ENCODE assay signal across 9 mouse cellular contexts in genomic region chr2:129084959-129085358, GRCm38 (mm10). TPM values are rescaled to one million over a fixed set of nuclear protein-coding genes. Genes with fewer than 3 reads are reported as not detected.
DNase-seq lines count a peak whose midpoint lies in the region; ATAC-seq and TF ChIP-seq lines count a peak whose summit lies in the region.
"Had no signal": no experiment of that assay in that cellular context is flagged by ENCODE, and none has a peak within 500 bp of the region (broad histone marks: within the 10 kb centered on the region; RNA-seq: fewer than 3 reads in every experiment).

No protein-coding gene starts in this region.

- POLR2A ChIA-PET in Patski (lab: Charles Lee), result no interaction called here

- no peak overlapping the region for H3K4me2 ChIP-seq in hindbrain, embryonic 14.5 days (replicated peaks)
- H3K4me2 ChIP-seq in hindbrain, embryonic 16.5 days (ENCODE audit: low read length), result no peak overlapping the region
- H3K4me2 ChIP-seq: liver, embryonic 15.5 days had no signal

- no peaks in the 10 kb centered on the region for H3K27me3 ChIP-seq in hindbrain, embryonic 14.5 days (ENCODE audit: control insufficient read depth, insufficient read depth, low read length)
- no peaks in the 10 kb centered on the region for H3K27me3 ChIP-seq in hindbrain, embryonic 16.5 days (replicated peaks; ENCODE audit: control insufficient read depth, insufficient read depth, low read length)
- no peaks in the 10 kb centered on the region for H3K27me3 ChIP-seq in Patski
- H3K27me3 ChIP-seq: liver, embryonic 15.5 days had no signal

- H3K36me3 ChIP-seq in hindbrain, embryonic 14.5 days (replicated peaks; ENCODE audit: control insufficient read depth, insufficient read depth), result peaks cover 88% of the 10 kb centered on the region
- H3K36me3 ChIP-seq in hindbrain, embryonic 16.5 days (ENCODE audit: control insufficient read depth, insufficient read depth, low read length), result peaks cover 39% of the 10 kb centered on the region

- no peak overlapping the region for H3K27ac ChIP-seq in hindbrain, embryonic 14.5 days
- H3K27ac ChIP-seq in hindbrain, embryonic 16.5 days (ENCODE audit: low read depth, low read length), result no peak overlapping the region
- H3K27ac ChIP-seq: liver, embryonic 15.5 days had no signal

- no peaks in the 10 kb centered on the region for H3K9me3 ChIP-seq in hindbrain, embryonic 14.5 days (ENCODE audit: control insufficient read depth, low read length)
- no peaks in the 10 kb centered on the region for H3K9me3 ChIP-seq in hindbrain, embryonic 16.5 days (ENCODE audit: control insufficient read depth, low read length)
- H3K9me3 ChIP-seq: liver, embryonic 15.5 days had no signal

- 58% methylated on average over 2 of the region's 2 CpGs for WGBS in hindbrain, embryonic 14.5 days
- WGBS in hindbrain, embryonic 16.5 days, result 54% methylated on average over 2 of the region's 2 CpGs

- CTCF ChIA-PET in Patski (lab: Charles Lee), result interaction anchor here (1.1 to 1.5 kb wide), 3 partner anchors 12 to 38 kb away, joined by 3 to 4 read pairs (median 4); no protein-coding TSS in a partner anchor

- peak; percentile 80 for TF ChIP-seq CTCF in Patski (IDR thresholded peaks at IDR 0.05)

- no peak overlapping the region for H3K4me3 ChIP-seq in hindbrain, embryonic 14.5 days (replicated peaks; ENCODE audit: low read length)
- H3K4me3 ChIP-seq in hindbrain, embryonic 16.5 days (ENCODE audit: low read length), result no peak overlapping the region
- H3K4me3 ChIP-seq: liver, embryonic 15.5 days had no signal

- H3K9ac ChIP-seq in hindbrain, embryonic 14.5 days, result no peak overlapping the region
- no peak overlapping the region for H3K9ac ChIP-seq in hindbrain, embryonic 16.5 days (ENCODE audit: low read depth, low read length)
- H3K9ac ChIP-seq: liver, embryonic 15.5 days had no signal

- no peaks in the 10 kb centered on the region for H3K4me1 ChIP-seq in hindbrain, embryonic 14.5 days (replicated peaks; ENCODE audit: control insufficient read depth, insufficient read depth, low read length)
- no peaks in the 10 kb centered on the region for H3K4me1 ChIP-seq in hindbrain, embryonic 16.5 days (ENCODE audit: control insufficient read depth, insufficient read depth, low read depth, low read length)
- H3K4me1 ChIP-seq: liver, embryonic 15.5 days had no signal

- in situ Hi-C loops in Patski (cut with MboI; ENCODE audit: low pct_unique_long_range_greater_than_20kb), result loop anchor here (5.0 to 10.0 kb wide), 2 partner anchors 138 to 230 kb away; no protein-coding TSS in a partner anchor

- peak; percentile 70 for DNase-seq in hindbrain, embryonic 14.5 days (ENCODE audit: low spot score)
- peak; percentile 37 for DNase-seq in CD4-positive helper T cell, adult 2 months (ENCODE audit: low read depth, low spot score)
- no peak for DNase-seq in Patski (ENCODE audit: low read depth, low spot score)
- peak; percentile 8 for DNase-seq in hindlimb bud, embryonic 11.5 days (ENCODE audit: extremely low spot score, low read depth, low spot score)
- DNase-seq in thymus, postnatal 14 days, result peak; percentile 36
- no peak for DNase-seq in heart, adult 11 months
- DNase-seq in heart, adult 9 months (ENCODE audit: low spot score in 2 of 2), result no peak

- no peak for ATAC-seq in hindbrain, embryonic 14.5 days (ENCODE audit: low FRiP score)
- no peak for ATAC-seq in hindbrain, embryonic 16.5 days
- no peak for ATAC-seq in Patski

RNA-seq across cellular contexts. Expression of gene Polr1b, which starts 15.8 kb away (rescaled TPM):
- 9.6 and 12.1 TPM in 2 replicates for polyA plus RNA-seq in hindbrain, embryonic 14.5 days (2014; fragmentation: Nextera tagmentation; extraction: Ambion mirVana)
- polyA plus RNA-seq in hindbrain, embryonic 16.5 days (2015; fragmentation: Nextera tagmentation; extraction: Ambion mirVana), result 13.0 and 15.6 TPM in 2 replicates
- 26.7 TPM for polyA plus RNA-seq in Patski (2021)

RNA-seq across cellular contexts. Expression of gene Ttl, which starts 19.2 kb away (rescaled TPM):
- polyA plus RNA-seq in hindbrain, embryonic 14.5 days (2014; fragmentation: Nextera tagmentation; extraction: Ambion mirVana), result 40.4 and 42.6 TPM in 2 replicates
- polyA plus RNA-seq in hindbrain, embryonic 16.5 days (2015; fragmentation: Nextera tagmentation; extraction: Ambion mirVana), result 38.2 and 46.9 TPM in 2 replicates
- 18.1 TPM for polyA plus RNA-seq in Patski (2021)

RNA-seq across cellular contexts. Expression of gene Vinac1, which starts 37.0 kb away (rescaled TPM):
- 0.79 and 0.90 TPM in 2 replicates for polyA plus RNA-seq in hindbrain, embryonic 14.5 days (2014; fragmentation: Nextera tagmentation; extraction: Ambion mirVana)
- polyA plus RNA-seq in hindbrain, embryonic 16.5 days (2015; fragmentation: Nextera tagmentation; extraction: Ambion mirVana), result 0.70 and 0.92 TPM in 2 replicates
- polyA plus RNA-seq in Patski (2021), result 0.04 TPM
- polyA plus RNA-seq: liver, embryonic 15.5 days had no signal

RNA-seq across cellular contexts. Expression of gene Chchd5, which starts 44.5 kb away (rescaled TPM):
- polyA plus RNA-seq in hindbrain, embryonic 14.5 days (2014; fragmentation: Nextera tagmentation; extraction: Ambion mirVana), result 22.4 and 24.3 TPM in 2 replicates
- 18.7 and 19.8 TPM in 2 replicates for polyA plus RNA-seq in hindbrain, embryonic 16.5 days (2015; fragmentation: Nextera tagmentation; extraction: Ambion mirVana)
- polyA plus RNA-seq in Patski (2021), result 20.5 TPM

Comparison
In these comparisons a context has a peak if more than half of its experiments do, and no peak if none do; other contexts are left out.
1. DNase-seq: peak in hindbrain, embryonic 14.5 days (single experiment), CD4-positive helper T cell, adult 2 months (single experiment), hindlimb bud, embryonic 11.5 days (single experiment) and thymus, postnatal 14 days (single experiment); none in Patski (single experiment), heart, adult 11 months (single experiment) and heart, adult 9 months (0 of 2).